Mouse (Mus musculus) MEL (cell line): ENCODE measurements around the gene Fsip1.

Experiments
- ELF1 ChIP-seq: IDR thresholded peaks from 2 replicates; pipeline ENCODE4 v1.6.1; 2014; ENCODE audit warnings: low read depth, mild to moderate bottlenecking, inconsistent platforms, low read length, improper control_type of control experiment, moderate library complexity
- EP300 ChIP-seq, 2 experiments: IDR thresholded peaks; 2 replicates each; pipeline ENCODE4 v1.6.1; 2011; ENCODE audit warnings: improper control_type of control experiment in 2 of 2, low read length in 2 of 2, low read depth in 1 of 2, mild to moderate bottlenecking in 1 of 2

DNA sequence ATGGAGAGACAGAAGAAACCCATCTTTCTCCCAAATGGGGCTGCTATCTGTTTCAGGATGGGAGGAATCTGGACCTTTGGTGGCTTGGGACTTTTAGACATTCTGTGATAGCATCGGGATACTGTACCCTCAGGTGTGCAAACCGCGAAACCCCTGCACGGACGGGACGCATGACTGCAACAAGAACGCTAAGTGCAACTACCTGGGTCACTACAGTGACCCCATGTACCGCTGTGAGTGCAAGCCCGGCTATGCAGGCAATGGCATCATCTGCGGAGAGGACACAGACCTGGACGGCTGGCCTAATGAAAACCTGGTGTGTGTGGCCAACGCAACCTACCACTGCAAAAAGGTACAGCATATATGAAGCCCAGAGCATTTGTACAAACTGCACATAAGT lies 137.1 kb downstream of the Fsip1 start:
- TF ChIP-seq EP300 (IDR thresholded peaks at IDR 0.05; ENCODE audit: low read depth in 1 of 2, low read length in 2 of 2), result no peak
- no peak for TF ChIP-seq ELF1
